Mouse (Mus musculus): ENCODE results near the gene Rasal2. TPM values are rescaled to one million over a fixed set of nuclear protein-coding genes. Genes with fewer than 3 reads are reported as not detected.
A peak's percentile ranks its signal among the peaks of the same experiment; 100 is the strongest.

Rasal2 gene
- polyA plus RNA-seq, 1 experiment from 2014 or later: 16.6 TPM

- ChIA-PET POLR2A (interaction anchor here (0.8 to 0.9 kb wide), 2 partner anchors 115 to 208 kb away, joined by 3 to 10 read pairs; partner anchors contain the start of gene Rasal2), CTCF (interaction anchor here (1.3 to 5.0 kb wide), 4 partner anchors 10 to 240 kb away, joined by 3 to 44 read pairs (median 6); no protein-coding TSS in a partner anchor)
- TF ChIP-seq CTCF (IDR thresholded peaks at IDR 0.05): no peak
- DNase-seq (ENCODE audit: low read depth, low spot score) (no peak), ATAC-seq (no peak)
- H3K27me3 ChIP-seq: no peaks in the 10 kb centered on the region
- in situ Hi-C loops (cut with MboI; ENCODE audit: low pct_unique_long_range_greater_than_20kb): loop anchor here (5.0 to 10.0 kb wide), 3 partner anchors 115 to 240 kb away; partner anchors contain the start of gene Rasal2
These were observed 115.3 kb downstream of the Rasal2 start for GRCm38 (mm10) chr1:157297137-157297536.

DNA sequence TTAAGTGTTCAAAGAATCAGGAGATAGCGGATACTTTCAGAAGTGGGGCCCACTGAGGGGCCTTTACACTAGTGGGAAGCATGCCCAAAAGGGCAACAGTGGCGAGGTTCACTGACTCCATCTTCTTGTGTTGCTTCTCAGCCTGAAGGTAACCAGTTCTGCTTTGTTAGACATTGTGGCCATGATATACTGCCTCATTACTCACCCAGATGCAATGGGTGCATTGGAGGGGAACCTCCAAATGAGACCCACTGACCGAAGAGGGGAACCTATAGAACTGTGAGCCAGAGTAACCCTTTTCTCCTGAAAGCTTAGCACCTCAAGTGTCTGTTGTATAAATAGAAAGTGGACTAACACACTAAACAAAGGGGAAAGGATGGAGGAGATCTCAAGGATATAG, 116.5 kb downstream of the Rasal2 start:
- no peaks in the 10 kb centered on the region for H3K27me3 ChIP-seq
- TF ChIP-seq CTCF (IDR thresholded peaks at IDR 0.05): no peak
- POLR2A ChIA-PET: interaction anchor here (0.6 kb wide), 1 partner anchor 153 kb away, joined by 3 read pairs; no protein-coding TSS in a partner anchor
- ATAC-seq (no peak), DNase-seq (ENCODE audit: low read depth, low spot score) (no peak)
- CTCF ChIA-PET: interaction anchor here (2.3 to 2.7 kb wide), 2 partner anchors 10 to 13 kb away, joined by 5 to 8 read pairs; no protein-coding TSS in a partner anchor
- in situ Hi-C loops (cut with MboI; ENCODE audit: low pct_unique_long_range_greater_than_20kb): loop anchor here (5.0 to 10.0 kb wide), 3 partner anchors 116 to 241 kb away; partner anchors contain the start of gene Rasal2

DNA sequence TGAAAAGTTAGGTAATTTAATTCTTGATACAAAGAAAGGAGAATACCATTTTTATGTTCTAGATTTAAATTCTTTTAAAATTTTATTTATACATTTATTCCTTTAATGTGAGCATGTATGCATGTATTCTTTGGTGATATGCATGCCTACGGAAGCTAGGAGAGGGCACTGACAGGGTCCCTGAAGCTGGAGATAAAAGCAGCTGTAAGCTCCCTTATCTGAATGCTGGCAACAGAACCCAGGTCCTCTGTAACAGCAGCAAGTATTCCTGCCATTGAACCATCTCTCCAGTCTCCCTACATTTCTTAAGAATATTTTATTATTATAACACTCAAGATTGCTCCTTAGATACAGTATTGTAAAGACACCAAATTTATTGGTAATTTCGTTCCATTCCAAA, 122.2 kb downstream of the Rasal2 start:
- no peaks in the 10 kb centered on the region for H3K27me3 ChIP-seq
- no peak for DNase-seq (ENCODE audit: low read depth, low spot score)
- ChIA-PET POLR2A (no interaction called here), CTCF (no interaction called here)
- TF ChIP-seq CTCF (IDR thresholded peaks at IDR 0.05): no peak
- ATAC-seq: no peak
- in situ Hi-C loops (cut with MboI; ENCODE audit: low pct_unique_long_range_greater_than_20kb): loop anchor here (10.0 kb wide), 1 partner anchor 155 kb away; no protein-coding TSS in a partner anchor

- DNase-seq (ENCODE audit: low read depth, low spot score) (no peak), ATAC-seq (no peak)
- no peak for TF ChIP-seq CTCF (IDR thresholded peaks at IDR 0.05)
- no peaks in the 10 kb centered on the region for H3K27me3 ChIP-seq
- POLR2A ChIA-PET: interaction anchor here (0.6 kb wide), 1 partner anchor 46 kb away, joined by 3 read pairs; no protein-coding TSS in a partner anchor
- CTCF ChIA-PET: interaction anchor here (0.8 kb wide), 1 partner anchor 247 kb away, joined by 4 read pairs; no protein-coding TSS in a partner anchor
- in situ Hi-C loops (cut with MboI; ENCODE audit: low pct_unique_long_range_greater_than_20kb): loop anchor here (10.0 kb wide), 2 partner anchors 384 to 544 kb away; no protein-coding TSS in a partner anchor
These were observed 123.1 kb downstream of the Rasal2 start for GRCm38 (mm10) chr1:157289251-157289650.

DNA sequence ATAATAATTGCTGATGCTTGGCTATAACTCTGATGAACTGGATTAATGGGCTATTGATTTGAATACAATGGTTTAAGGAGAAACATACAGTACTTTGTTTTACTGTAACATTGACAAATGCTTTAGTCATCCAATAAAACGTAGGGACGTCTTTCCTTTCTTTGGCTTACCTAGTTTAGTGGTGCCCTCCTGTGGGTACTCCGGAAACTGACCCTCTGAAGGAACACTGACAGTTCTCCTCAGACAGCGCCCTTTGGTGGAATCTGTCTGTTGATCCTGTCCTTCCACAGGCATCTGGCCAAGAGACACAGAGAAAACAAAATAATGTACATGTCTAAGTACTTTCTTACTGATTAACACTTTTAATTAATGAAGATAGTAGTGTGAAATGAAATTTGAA, 125.8 kb downstream of the Rasal2 start:
- in situ Hi-C loops (cut with MboI; ENCODE audit: low pct_unique_long_range_greater_than_20kb): loop anchor here (10.0 kb wide), 2 partner anchors 382 to 542 kb away; no protein-coding TSS in a partner anchor
- ChIA-PET CTCF (interaction anchor here (0.9 to 2.9 kb wide), 6 partner anchors 9 to 237 kb away, joined by 3 to 8 read pairs (median 3); no protein-coding TSS in a partner anchor), POLR2A (no interaction called here)
- no peaks in the 10 kb centered on the region for H3K27me3 ChIP-seq
- ATAC-seq (no peak), DNase-seq (ENCODE audit: low read depth, low spot score) (no peak)
- TF ChIP-seq CTCF (IDR thresholded peaks at IDR 0.05): peak; percentile 82

DNA sequence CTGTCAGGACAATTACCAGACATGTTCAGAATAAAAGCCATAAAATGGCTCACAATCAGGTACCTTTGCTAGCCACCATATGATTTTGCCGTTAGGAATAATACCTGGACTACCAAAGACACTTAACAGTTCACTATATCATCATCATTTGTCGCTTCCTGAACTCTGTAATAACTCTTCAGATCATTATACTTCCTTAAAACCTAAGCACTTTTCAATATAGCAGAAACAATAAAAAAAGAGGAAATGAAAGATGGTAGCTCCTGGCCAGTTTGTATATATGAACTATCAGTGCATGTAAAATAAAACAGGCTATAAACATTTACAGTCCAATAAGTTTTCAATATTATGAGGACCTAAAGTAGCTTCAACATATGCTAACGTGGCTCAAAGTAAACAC, 127.0 kb downstream of the Rasal2 start:
- POLR2A ChIA-PET: no interaction called here
- CTCF ChIA-PET: interaction anchor here (1.1 to 2.9 kb wide), 3 partner anchors 10 to 157 kb away, joined by 3 to 8 read pairs (median 4); no protein-coding TSS in a partner anchor
- no peak for ATAC-seq
- in situ Hi-C loops (cut with MboI; ENCODE audit: low pct_unique_long_range_greater_than_20kb): loop anchor here (10.0 kb wide), 2 partner anchors 381 to 541 kb away; no protein-coding TSS in a partner anchor
- no peaks in the 10 kb centered on the region for H3K27me3 ChIP-seq
- TF ChIP-seq CTCF (IDR thresholded peaks at IDR 0.05): no peak
- DNase-seq (ENCODE audit: low read depth, low spot score): no peak

- H3K27me3 ChIP-seq: no peaks in the 10 kb centered on the region
- ChIA-PET POLR2A (no interaction called here), CTCF (interaction anchor here (0.9 to 2.0 kb wide), 11 partner anchors 11 to 199 kb away, joined by 3 to 7 read pairs (median 4); no protein-coding TSS in a partner anchor)
- ATAC-seq (no peak), DNase-seq (ENCODE audit: low read depth, low spot score) (no peak)
- TF ChIP-seq CTCF (IDR thresholded peaks at IDR 0.05): peak; percentile 46
- in situ Hi-C loops (cut with MboI; ENCODE audit: low pct_unique_long_range_greater_than_20kb): loop anchor here (5.0 to 10.0 kb wide), 3 partner anchors 198 to 536 kb away; no protein-coding TSS in a partner anchor
These were observed 131.6 kb downstream of the Rasal2 start for GRCm38 (mm10) chr1:157280781-157281180.

DNA sequence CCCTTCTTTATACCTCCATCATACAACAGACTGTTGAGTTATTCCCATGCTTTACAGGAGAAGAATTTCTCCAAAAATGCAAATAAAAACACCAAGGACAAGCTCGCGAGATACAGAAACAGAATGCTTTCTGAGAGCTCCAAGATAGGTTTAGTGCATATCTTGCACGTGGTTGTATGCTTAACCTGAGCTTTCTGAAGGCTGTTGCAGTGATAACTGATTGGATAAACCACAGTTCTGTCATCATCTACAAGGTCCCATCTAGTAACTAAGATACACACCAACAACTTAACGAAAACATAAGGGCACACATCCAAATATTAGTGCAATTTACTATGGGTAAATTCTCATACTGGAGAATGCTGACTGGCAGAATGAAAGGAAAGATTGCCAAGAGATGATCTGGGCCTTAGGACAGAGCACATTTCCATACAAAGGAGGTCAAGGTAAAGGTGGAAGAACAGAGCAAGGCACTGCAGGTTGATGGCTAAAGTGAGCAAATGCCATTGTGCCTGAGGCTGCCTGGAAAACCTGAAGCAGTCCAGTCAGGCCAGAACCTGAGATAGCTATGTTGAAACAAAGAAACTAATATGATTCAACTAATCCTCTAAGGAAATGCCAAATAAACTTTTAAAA, 136.6 kb downstream of the Rasal2 start:
- in situ Hi-C loops (cut with MboI; ENCODE audit: low pct_unique_long_range_greater_than_20kb): no loop called here
- ChIA-PET CTCF (interaction anchor here (0.7 to 1.7 kb wide), 5 partner anchors 11 to 192 kb away, joined by 3 read pairs; no protein-coding TSS in a partner anchor), POLR2A (no interaction called here)
- TF ChIP-seq CTCF (IDR thresholded peaks at IDR 0.05): no peak
- DNase-seq (ENCODE audit: low read depth, low spot score) (no peak), ATAC-seq (no peak)
- H3K27me3 ChIP-seq: no peaks in the 10 kb centered on the region

DNA sequence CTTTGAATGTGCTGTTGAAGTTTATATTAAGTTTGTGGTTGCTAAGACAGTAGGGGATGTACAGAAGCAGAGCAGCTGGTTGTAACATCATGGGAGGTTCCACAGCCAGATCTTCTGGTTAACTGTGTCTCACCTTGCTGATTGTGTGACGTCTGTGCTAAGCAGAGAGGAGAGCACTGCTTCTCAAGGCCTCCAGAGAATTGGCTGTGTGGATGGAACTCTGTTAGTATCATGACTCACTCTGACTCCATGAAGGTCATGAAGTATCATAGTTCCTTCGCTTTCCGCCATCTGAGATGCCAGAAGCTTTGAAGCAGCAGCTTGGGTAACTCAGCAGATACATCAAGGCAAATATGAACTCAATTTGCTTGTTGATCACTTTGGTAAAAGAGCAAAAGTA, 144.5 kb downstream of the Rasal2 start:
- no peak for TF ChIP-seq CTCF (IDR thresholded peaks at IDR 0.05)
- ChIA-PET CTCF (interaction anchor here (1.2 kb wide), 1 partner anchor 13 kb away, joined by 5 read pairs; no protein-coding TSS in a partner anchor), POLR2A (no interaction called here)
- in situ Hi-C loops (cut with MboI; ENCODE audit: low pct_unique_long_range_greater_than_20kb): no loop called here
- no peaks in the 10 kb centered on the region for H3K27me3 ChIP-seq
- ATAC-seq (no peak), DNase-seq (ENCODE audit: low read depth, low spot score) (no peak)

DNA sequence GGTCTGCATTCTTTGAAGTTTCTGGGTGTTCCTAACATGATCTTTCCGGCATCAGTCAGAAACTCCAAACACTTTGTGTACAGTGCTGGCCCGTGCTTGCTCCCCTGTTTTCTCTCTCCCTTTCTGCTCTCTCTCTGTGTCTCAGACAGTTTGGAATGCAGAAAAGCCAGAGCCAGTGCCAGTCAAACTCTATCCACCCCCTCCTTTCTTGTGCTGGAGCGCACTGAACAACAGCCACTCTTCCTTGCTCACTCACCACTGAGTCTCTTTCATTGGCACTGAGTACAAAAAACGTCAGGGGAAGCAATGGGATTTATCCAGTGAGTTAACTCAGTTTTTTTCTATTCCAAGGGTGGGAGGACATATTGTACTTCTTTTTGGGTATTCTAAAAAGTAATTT, 155.8 kb downstream of the Rasal2 start:
- in situ Hi-C loops (cut with MboI; ENCODE audit: low pct_unique_long_range_greater_than_20kb): no loop called here
- ChIA-PET CTCF (interaction anchor here (0.9 to 1.3 kb wide), 2 partner anchors 9 to 20 kb away, joined by 3 read pairs; no protein-coding TSS in a partner anchor), POLR2A (no interaction called here)
- no peaks in the 10 kb centered on the region for H3K27me3 ChIP-seq
- no peak for TF ChIP-seq CTCF (IDR thresholded peaks at IDR 0.05)
- ATAC-seq (peak; percentile 96), DNase-seq (ENCODE audit: low read depth, low spot score) (no peak)

Data from Patski (cell line).